Mouse (Mus musculus) cortical plate, adult 2 months (tissue): ENCODE measurements around the gene Tmed11.

Source experiments
- CTCF ChIP-seq: fragments of 200-500 bp; IDR thresholded peaks from 2 replicates; pipeline ENCODE4 v1.5.1; 2011; ENCODE audit warnings: mild to moderate bottlenecking, control low read depth, low read length; ENCODE audit not compliant: insufficient read depth; ENCODE audit errors: extremely low read depth
- POLR2A ChIP-seq: fragments of 200-500 bp; IDR thresholded peaks from 2 replicates; pipeline ENCODE4 v1.6.1; 2011; ENCODE audit warnings: mild to moderate bottlenecking, low read length, control low read depth; ENCODE audit not compliant: insufficient read depth; ENCODE audit errors: extremely low read depth

DNA sequence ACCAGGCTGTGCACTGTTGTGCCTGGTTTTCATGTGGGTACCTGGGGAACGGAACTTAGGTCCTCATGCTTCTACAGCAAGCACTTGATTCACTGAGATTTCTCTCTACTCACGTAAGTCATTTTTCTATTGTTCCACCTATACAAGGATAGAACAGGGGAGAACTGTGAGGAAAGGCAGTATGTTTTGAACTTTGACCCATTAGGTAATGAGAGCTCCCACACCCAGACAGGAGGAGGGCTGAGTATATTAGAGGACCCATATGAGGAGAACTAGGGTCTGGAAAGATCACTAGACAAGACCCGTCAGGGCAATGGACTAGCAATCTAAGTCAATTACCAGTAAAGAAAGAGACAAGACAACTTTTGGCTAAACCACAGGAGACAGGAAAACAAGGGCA, 50.5 kb downstream of the Tmed11 start:
- TF ChIP-seq CTCF (no peak), POLR2A (no peak)
